8 mouse cellular contexts compared by ENCODE assay signal in the genomic region with DNA sequence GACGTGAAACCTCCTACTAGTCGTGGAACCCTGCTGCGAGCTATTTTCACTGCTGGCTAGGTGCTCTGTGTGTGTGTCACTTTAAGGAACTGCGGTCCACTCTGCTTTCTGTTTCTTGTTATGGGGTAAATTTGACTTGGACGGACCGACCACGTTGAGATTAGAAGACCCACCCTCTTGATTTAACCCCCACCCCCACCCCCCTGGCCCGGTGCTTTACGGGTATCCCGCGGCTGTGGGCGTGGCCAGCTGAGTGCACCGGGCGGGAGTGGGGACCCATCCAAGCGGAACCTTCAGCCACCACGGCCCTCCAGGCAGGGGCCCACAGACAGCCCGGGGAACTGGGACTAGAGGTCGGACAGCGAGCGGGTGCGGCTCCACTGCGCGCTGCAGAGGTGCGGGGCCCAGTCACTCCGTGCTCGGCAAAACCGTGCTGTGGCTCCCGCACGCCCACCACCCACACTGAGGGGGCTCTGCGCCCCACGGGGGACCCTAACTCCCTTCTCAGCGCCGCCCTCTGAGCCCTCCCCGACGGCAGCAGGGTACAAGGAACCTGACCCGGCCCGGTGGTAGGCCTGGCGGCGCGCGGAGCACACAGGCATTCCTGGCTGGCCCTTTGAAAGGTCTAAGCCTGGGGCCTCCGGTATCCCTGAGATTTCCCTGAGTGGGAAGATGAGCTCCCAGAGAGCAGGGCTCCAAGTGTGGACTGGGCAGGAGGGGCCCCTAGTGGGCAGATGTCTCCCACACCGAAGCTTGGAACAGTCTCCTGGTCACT. TPM values are rescaled to one million over a fixed set of nuclear protein-coding genes. Genes with fewer than 3 reads are reported as not detected.
DNase-seq lines count a peak whose midpoint lies in the region; ATAC-seq lines count a peak whose summit lies in the region.

No protein-coding gene starts in this region.

- peaks cover 8% of the 10 kb centered on the region for H3K4me1 ChIP-seq in forebrain, embryonic 12.5 days

- 9% methylated on average over 43 of the region's 43 CpGs for WGBS in forebrain, embryonic 12.5 days

- intact Hi-C loops in heart, postnatal 14 days (cut with DNase I): loop anchor here (5.0 kb wide), 1 partner anchor 148 kb away; no protein-coding TSS in a partner anchor

- no peaks in the 10 kb centered on the region for H3K27me3 ChIP-seq in forebrain, embryonic 12.5 days

- H3K9ac ChIP-seq in forebrain, embryonic 12.5 days: peak overlapping the region; percentile 61

- H3K9me3 ChIP-seq in forebrain, embryonic 12.5 days: no peaks in the 10 kb centered on the region

- no peak overlapping the region for H3K27ac ChIP-seq in forebrain, embryonic 12.5 days

- no peaks in the 10 kb centered on the region for H3K36me3 ChIP-seq in forebrain, embryonic 12.5 days (replicated peaks)

- peak overlapping the region; percentile 73 for H3K4me2 ChIP-seq in forebrain, embryonic 12.5 days

- H3K4me3 ChIP-seq in forebrain, embryonic 12.5 days (replicated peaks): peak overlapping the region; percentile 50

- ATAC-seq in forebrain, embryonic 12.5 days (ENCODE audit: low FRiP score): peak; percentile 27

- peak; percentile 61 for DNase-seq in ES-CJ7 (ENCODE audit: low read depth, low spot score)
- DNase-seq in brain, adult 2 months (ENCODE audit: low read depth, low spot score): peak; percentile 66
- peak; percentile 63 to 72 for DNase-seq in heart, postnatal 14 days
- DNase-seq in kidney, postnatal 36 days: peak; percentile 66 to 84
- peak; percentile 59 for DNase-seq in lung, postnatal 14 days
- peak; percentile 45 for DNase-seq in ovary, postnatal 14 days (ENCODE audit: low spot score)
- DNase-seq in urinary bladder, postnatal 36 days (ENCODE audit: low spot score in 2 of 2): peak; percentile 41 to 52

RNA-seq across cellular contexts. Expression of a gene that starts 54.0 kb away (rescaled TPM):
- 0.09 TPM in 1 of 2 replicates, not detected in the other for polyA plus RNA-seq in forebrain, embryonic 12.5 days (2016; fragmentation: Nextera tagmentation; extraction: Ambion mirVana)
- under 1 TPM in 1 of 2 experiments, not detected in 1; 0.14 TPM for total RNA-seq in heart, postnatal 14 days (2021)
